Mouse (Mus musculus): Measurements from ENCODE around the gene Samsn1.

GRCm38 (mm10) chr16:75933357-75933756 is 88.7 kb downstream of the Samsn1 start:
- TF ChIP-seq CTCF (IDR thresholded peaks at IDR 0.05; ENCODE audit: extremely low read depth, insufficient read depth, low read length) = no peak
- no peak for TF ChIP-seq POLR2A (IDR thresholded peaks at IDR 0.05; ENCODE audit: extremely low read depth, insufficient read depth, low read length)

Data from cortical plate, adult 2 months (tissue).